Mouse (Mus musculus) kidney, adult 2 months (tissue): ENCODE measurements at regions not wholly inside any gene's neighbourhood (a gene's known extent, or its start where the extent isn't known, plus 50 kb on each side); places are given as distances from the start of the nearest gene placed in this dataset.

Experiments used
- CTCF ChIP-seq: fragments of 200-500 bp; conservative IDR thresholded peaks from 2 replicates; pipeline ENCODE4 v1.5.1; 2011; ENCODE audit warnings: low read depth, mild to moderate bottlenecking, control low read depth, low read length, moderate library complexity, mixed read lengths; ENCODE audit not compliant: insufficient read depth, insufficient read length
- POLR2A ChIP-seq: fragments of 200-500 bp; IDR thresholded peaks from one replicate; pipeline ENCODE4 v1.6.1; 2011; ENCODE audit warnings: low read depth, low read length, control low read depth

DNA sequence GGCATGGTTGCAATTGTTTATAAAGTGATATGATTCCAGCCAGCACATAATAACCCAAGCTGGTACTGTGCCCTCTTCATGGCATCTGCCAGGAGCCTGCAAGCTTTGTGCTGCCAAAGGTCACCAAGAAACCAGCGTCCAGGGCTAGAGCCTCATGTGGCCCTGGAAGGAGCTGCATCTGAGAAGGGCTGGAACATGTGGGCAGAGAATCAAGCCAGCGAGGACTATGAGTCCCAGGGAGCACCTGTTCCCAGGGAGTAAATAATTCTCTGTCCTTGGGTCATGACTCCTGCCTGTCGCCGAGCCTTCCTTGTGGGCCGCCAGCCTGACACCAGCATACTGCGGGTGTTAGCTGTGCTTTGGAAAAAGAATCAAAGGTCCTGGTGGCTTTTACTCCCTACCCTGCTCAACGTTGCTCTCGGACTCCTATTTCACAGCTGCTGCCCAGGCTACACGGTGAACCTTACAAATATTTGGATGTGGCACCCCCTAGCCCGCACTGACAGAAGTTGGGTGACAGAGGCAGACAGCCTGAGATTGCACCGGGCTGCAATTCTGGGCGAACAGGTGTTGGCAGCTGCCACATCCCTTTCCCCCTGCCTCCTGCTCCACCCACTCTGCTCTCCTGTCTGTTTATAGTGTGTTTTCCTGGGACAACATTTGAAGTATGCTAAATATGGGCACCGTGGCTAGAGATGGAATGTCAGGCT lies 99.5 kb upstream of the Serbp1 start:
- TF ChIP-seq CTCF (peak; percentile 58), POLR2A (no peak)
